Mouse (Mus musculus): ENCODE data around the gene Lif. TPM values are rescaled to one million over a fixed set of nuclear protein-coding genes. Genes with fewer than 3 reads are reported as not detected.

The Lif gene
- total RNA-seq (2018; cell fraction: chromatin; rRNA removed): 10 to 100 TPM in 5 of 26 experiments, 1 to 10 TPM in 4, under 1 TPM in 8, not detected in 9; 0.13 to 94.1 (median 1.3) TPM
- total RNA-seq (2018; cell fraction: cytosol; rRNA removed): 10 to 100 TPM in 3 of 26 experiments, 1 to 10 TPM in 2, under 1 TPM in 17, not detected in 4; 0.03 to 32.8 (median 0.21) TPM
- total RNA-seq (2018; cell fraction: nucleus; rRNA removed): 100 to 1,000 TPM in 1 of 26 experiments, 10 to 100 TPM in 3, 1 to 10 TPM in 7, under 1 TPM in 10, not detected in 5; 0.17 to 116 (median 1.0) TPM
- 0.06 to 0.14 TPM in 2 of 3 replicates, not detected in the other for polyA plus RNA-seq (2018)

DNA sequence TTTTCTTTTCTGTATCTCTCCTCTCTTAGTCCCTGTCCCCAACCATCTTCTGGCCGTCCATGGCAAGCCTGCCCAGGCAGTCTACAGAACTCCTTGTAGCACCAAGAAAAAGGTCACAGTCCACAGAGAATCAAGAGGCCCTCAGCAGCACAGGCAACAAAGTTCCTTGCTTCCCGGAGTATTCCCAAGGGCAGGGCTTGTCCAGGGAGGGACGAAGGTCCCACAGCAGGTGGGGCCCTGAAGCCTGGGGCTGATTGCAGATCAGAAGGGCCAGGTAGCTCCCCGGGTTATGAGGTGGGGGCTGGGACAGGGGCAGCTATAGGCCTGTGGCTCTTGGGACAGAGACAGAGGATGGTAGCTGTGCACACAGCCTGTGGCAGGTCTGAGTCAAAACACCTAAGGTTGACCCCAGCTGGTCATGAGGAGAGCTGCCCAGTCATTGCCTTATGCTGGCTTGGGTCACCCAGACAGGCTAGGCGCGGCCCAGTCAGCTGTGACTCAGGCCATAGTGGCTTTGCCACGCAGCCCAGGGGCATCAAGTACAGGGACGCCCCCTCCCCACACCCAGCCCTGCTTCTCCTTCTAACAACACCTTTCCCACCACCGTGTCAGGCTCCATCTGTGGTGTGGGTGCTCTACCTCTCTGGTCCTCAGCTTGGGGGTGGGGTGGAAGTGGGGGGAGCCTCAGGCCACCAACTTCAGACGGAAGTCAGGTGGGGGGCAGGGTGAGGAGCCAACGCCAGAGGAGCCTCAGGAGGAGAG is at the start of gene Lif:
Gene Lif (plus strand): TSS at position 712 of the 762 bp plus-strand sequence.
- WGBS (ENCODE audit: missing documents): 83% methylated on average over 9 of the region's 11 CpGs

DNA sequence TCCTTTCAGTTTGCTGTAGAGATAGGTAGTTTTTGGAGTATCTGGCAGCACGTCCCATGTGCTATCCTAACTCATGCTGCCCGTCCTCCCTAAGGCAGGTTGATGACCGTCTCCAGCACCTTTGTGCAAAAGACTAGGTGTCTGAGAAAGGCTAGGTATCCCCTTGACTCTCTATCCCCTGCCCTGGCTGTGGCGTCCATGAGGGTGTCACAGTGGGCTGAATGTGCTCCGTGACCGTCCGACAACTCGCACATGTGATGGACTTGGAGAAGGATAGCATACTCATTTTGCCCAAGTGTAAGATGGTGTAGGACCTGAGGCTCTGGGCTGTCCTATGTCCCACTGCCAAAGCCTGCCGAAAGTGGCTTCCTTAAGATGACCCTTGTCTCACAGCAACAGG is 49.7 kb upstream of the Lif start:
- Histone ChIP-seq H3K36me3 (ENCODE audit: inconsistent target) (peaks cover 72% of the 10 kb centered on the region), H3K79me2 (ENCODE audit: inconsistent target) (peaks cover 27% of the 10 kb centered on the region; the same call in 1 of the 2 replicates), H3K4me3 (ENCODE audit: inconsistent target) (no peak overlapping the region), H3K27ac (no peak overlapping the region)
- WGBS (ENCODE audit: missing documents): 96% methylated on average over 8 of the region's 9 CpGs

More for the DNA sequence above, at the start of gene Lif:
- Histone ChIP-seq H3K36me3 (ENCODE audit: inconsistent target) (no peaks in the 10 kb centered on the region), H3K79me2 (ENCODE audit: inconsistent target) (no peaks in the 10 kb centered on the region), H3K4me3 (ENCODE audit: inconsistent target) (no peak within 1 kb of the TSS), H3K27ac (peak within 1 kb of the TSS; percentile 21; the same call in 1 of the 2 replicates)

GRCm38 (mm10) chr11:4209556-4209955 is 47.8 kb upstream of the Lif start:
- Histone ChIP-seq H3K27ac (no peak overlapping the region), H3K4me3 (ENCODE audit: inconsistent target) (no peak overlapping the region), H3K36me3 (ENCODE audit: inconsistent target) (peaks cover 91% of the 10 kb centered on the region), H3K79me2 (ENCODE audit: inconsistent target) (peaks cover 8% of the 10 kb centered on the region; the same call in 1 of the 2 replicates)
- WGBS (ENCODE audit: missing documents): 77% methylated on average over 5 of the region's 5 CpGs

GRCm38 (mm10) chr11:4210786-4211185 is 46.6 kb upstream of the Lif start:
- Histone ChIP-seq H3K36me3 (ENCODE audit: inconsistent target) (peaks cover 97% of the 10 kb centered on the region), H3K79me2 (ENCODE audit: inconsistent target) (no peaks in the 10 kb centered on the region), H3K27ac (no peak overlapping the region), H3K4me3 (ENCODE audit: inconsistent target) (no peak overlapping the region)
- WGBS (ENCODE audit: missing documents): 80% methylated on average over 1 of the region's 1 CpGs

DNA sequence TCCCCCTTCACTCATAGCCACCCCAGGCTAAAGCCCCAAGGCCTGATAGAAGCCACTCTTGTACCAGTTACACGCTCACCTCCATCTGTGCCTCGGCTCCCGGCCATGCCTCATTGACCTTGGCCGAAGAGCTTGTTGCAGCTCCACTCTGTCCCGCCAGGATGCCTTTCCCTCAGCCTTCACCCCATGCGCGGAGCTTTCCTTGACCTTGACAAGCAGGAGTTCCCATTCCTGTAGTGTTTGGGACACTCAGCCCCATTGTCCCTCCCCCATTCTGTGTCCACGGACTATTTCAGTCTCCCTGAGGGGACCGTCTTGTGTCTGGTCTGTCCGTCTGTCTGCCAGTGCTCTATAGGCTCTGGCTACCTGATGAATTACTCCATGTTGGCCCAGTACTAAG is 44.2 kb upstream of the Lif start:
- no peak overlapping the region for H3K27ac ChIP-seq
- 96% methylated on average over 10 of the region's 10 CpGs for WGBS (ENCODE audit: missing documents)
- H3K36me3 ChIP-seq (ENCODE audit: inconsistent target): peaks cover 74% of the 10 kb centered on the region
- no peak overlapping the region for H3K4me3 ChIP-seq (ENCODE audit: inconsistent target)
- H3K79me2 ChIP-seq (ENCODE audit: inconsistent target): no peaks in the 10 kb centered on the region

DNA sequence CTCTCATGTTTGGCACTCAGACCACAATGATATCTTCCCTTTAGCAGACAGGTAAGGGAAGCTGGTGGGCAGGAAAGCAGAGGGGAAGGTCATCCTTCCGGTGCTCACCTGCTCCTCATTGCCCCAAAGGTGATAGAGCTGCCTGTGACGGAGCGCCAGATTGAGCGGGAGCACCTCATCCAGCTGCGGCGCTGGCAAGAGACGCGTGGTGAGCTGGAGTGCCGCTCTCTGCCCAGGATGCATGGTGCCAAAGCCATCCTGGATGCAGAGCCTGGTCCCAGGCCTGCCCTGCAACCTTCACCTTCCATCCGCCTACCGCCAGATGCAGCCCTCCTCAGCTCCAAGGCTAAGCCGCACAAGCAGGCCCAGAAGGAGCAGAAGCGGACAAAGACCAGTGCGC is 42.8 kb upstream of the Lif start:
- no peaks in the 10 kb centered on the region for H3K79me2 ChIP-seq (ENCODE audit: inconsistent target)
- WGBS (ENCODE audit: missing documents): 93% methylated on average over 13 of the region's 14 CpGs
- H3K27ac ChIP-seq: no peak overlapping the region
- H3K36me3 ChIP-seq (ENCODE audit: inconsistent target): peaks cover 60% of the 10 kb centered on the region
- H3K4me3 ChIP-seq (ENCODE audit: inconsistent target): no peak overlapping the region

- Histone ChIP-seq H3K4me3 (ENCODE audit: inconsistent target) (no peak overlapping the region), H3K27ac (no peak overlapping the region), H3K36me3 (ENCODE audit: inconsistent target) (peaks cover 56% of the 10 kb centered on the region), H3K79me2 (ENCODE audit: inconsistent target) (no peaks in the 10 kb centered on the region)
- 86% methylated on average over 10 of the region's 10 CpGs for WGBS (ENCODE audit: missing documents)
Observed at GRCm38 (mm10) chr11:4215061-4215460, 42.3 kb upstream of the Lif start.

- Histone ChIP-seq H3K4me3 (ENCODE audit: inconsistent target) (no peak overlapping the region), H3K36me3 (ENCODE audit: inconsistent target) (peaks cover 43% of the 10 kb centered on the region), H3K79me2 (ENCODE audit: inconsistent target) (no peaks in the 10 kb centered on the region), H3K27ac (no peak overlapping the region)
- WGBS (ENCODE audit: missing documents): 56% methylated on average over 9 of the region's 9 CpGs
Observed at GRCm38 (mm10) chr11:4216248-4217000, 40.9 kb upstream of the Lif start.

DNA sequence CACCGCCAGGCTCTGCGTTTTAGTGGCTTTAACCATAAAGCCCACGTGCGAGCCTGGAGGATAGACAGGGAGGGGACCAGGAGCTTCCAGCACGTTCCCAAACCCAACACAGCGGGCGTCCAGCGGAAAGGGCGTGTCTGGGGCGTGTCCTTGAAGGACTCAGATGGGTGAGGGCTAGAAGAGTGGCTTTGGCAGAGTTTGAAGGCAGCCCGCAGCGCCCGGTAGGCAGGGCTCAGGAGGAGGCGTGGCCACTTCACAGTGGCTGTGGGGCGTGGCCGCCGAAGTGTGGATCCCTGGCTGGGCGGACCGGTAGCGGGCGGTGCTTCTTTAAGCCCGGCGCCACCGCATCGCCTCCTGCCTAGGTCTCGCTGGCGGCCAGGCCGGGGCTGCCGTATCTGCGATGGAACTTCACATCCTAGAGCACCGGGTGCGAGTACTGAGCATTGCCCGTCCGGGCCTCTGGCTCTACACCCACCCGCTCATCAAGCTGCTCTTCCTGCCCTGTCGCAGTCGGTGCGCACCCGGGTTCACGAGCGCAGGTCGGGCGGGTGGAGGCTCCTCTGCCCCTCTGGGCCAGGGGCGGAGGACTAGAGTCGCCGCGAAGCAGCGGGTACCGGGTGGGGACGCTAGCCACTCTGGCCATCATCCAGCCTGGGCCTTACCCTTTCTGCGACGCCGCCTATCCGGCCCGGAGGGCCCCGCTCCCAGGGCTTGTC is 39.3 kb upstream of the Lif start, which contains the start of gene Castor1:
Gene Castor1 (plus strand): TSS at position 312 of the 716 bp plus-strand sequence.
- no peak within 1 kb of the TSS for H3K27ac ChIP-seq
- H3K79me2 ChIP-seq (ENCODE audit: inconsistent target): no peaks in the 10 kb centered on the region
- 4% methylated on average over 56 of the region's 56 CpGs for WGBS (ENCODE audit: missing documents)
- peak within 1 kb of the TSS; percentile 8; the same call in 1 of the 2 replicates for H3K4me3 ChIP-seq (ENCODE audit: inconsistent target)
- H3K36me3 ChIP-seq (ENCODE audit: inconsistent target): peaks cover 27% of the 10 kb centered on the region

- 40% methylated on average over 6 of the region's 6 CpGs for WGBS (ENCODE audit: missing documents)
- Histone ChIP-seq H3K27ac (no peak overlapping the region), H3K4me3 (ENCODE audit: inconsistent target) (peak overlapping the region; percentile 8; the same call in 1 of the 2 replicates), H3K79me2 (ENCODE audit: inconsistent target) (no peaks in the 10 kb centered on the region), H3K36me3 (ENCODE audit: inconsistent target) (peaks cover 21% of the 10 kb centered on the region; the same call in 1 of the 2 replicates)
Observed at GRCm38 (mm10) chr11:4218637-4219036, 38.7 kb upstream of the Lif start.

DNA sequence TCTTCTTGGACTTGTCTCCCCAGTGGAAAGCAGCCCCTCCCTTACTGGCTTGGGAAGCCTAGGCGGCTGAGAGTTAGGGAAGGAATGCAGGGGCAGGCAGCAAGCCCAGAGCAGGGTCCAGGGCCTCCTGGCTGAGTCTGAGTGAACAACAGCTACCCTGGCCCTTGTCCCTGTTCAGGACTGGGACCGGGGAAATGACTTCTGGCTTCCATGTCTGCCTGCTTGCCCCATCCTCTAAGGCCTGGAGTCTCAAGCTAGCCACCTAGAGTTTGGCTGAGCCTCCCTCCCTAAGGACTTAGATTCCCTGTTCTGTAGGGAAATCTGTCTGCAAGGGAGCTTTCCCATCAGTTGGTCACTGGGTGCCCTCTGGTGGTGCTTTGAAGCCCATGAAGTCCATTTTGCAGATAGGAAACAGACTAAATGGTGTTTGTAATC is 38.0 kb upstream of the Lif start:
- WGBS (ENCODE audit: missing documents): 42% methylated on average over 2 of the region's 2 CpGs
- Histone ChIP-seq H3K27ac (no peak overlapping the region), H3K36me3 (ENCODE audit: inconsistent target) (peaks cover 14% of the 10 kb centered on the region; the same call in 1 of the 2 replicates), H3K4me3 (ENCODE audit: inconsistent target) (no peak overlapping the region), H3K79me2 (ENCODE audit: inconsistent target) (no peaks in the 10 kb centered on the region)

- 61% methylated on average over 9 of the region's 9 CpGs for WGBS (ENCODE audit: missing documents)
- Histone ChIP-seq H3K36me3 (ENCODE audit: inconsistent target) (peaks cover 9% of the 10 kb centered on the region; the same call in 1 of the 2 replicates), H3K79me2 (ENCODE audit: inconsistent target) (no peaks in the 10 kb centered on the region), H3K4me3 (ENCODE audit: inconsistent target) (no peak overlapping the region), H3K27ac (no peak overlapping the region)
Observed at GRCm38 (mm10) chr11:4219908-4220307, 37.4 kb upstream of the Lif start.

DNA sequence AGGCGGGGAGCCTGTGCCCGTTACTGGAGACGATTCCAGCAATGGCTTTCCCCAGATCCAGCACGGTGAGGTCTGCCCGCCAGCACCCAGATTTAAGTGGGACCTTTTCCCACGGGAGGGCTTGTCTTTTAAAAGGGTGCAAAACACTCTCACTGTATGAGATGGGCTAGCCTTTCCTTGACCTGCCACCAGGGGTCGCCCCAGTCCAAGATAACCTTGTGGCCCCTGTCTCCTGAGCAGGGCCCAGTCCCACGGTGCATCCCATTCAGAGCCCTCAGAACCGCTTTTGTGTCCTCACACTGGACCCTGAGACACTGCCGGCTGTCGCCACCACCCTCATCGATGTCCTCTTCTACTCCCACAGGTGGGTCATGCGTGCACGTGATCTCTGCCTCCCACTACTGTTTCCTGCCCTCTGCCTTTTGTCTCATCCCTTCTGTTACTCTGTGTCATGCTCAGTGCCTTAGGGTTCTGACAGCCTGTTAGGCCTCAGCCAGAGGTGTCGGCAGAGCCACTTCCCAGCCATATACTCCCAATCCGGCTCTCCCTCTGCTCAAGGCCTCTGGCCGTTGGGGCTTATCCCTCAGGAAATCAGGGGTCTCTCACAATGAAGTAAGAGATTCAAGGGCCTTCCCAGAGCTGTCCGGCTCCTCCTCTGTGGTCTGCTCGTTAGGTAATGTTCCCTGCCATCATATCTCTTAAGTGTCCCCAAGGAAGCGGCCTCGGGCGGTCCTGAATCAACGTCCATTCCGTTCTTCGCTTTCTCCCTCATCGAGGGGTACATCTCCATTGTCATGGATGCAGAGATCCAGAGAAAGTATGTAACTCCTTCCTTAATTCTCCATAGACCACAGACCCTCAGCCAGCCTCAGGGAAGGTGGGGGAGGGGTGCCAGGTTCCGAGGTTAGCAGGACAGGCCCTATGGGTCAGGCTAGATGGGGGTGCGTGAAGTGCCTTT is 36.6 kb upstream of the Lif start:
- H3K36me3 ChIP-seq (ENCODE audit: inconsistent target): peaks cover under 1% of the 10 kb centered on the region; the same call in 1 of the 2 replicates
- no peak overlapping the region for H3K27ac ChIP-seq
- WGBS (ENCODE audit: missing documents): 59% methylated on average over 28 of the region's 28 CpGs
- no peak overlapping the region for H3K4me3 ChIP-seq (ENCODE audit: inconsistent target)
- H3K79me2 ChIP-seq (ENCODE audit: inconsistent target): no peaks in the 10 kb centered on the region

All from macrophage (primary cell).